Mouse (Mus musculus): Measurements from ENCODE around the gene Lamc1.

DNA sequence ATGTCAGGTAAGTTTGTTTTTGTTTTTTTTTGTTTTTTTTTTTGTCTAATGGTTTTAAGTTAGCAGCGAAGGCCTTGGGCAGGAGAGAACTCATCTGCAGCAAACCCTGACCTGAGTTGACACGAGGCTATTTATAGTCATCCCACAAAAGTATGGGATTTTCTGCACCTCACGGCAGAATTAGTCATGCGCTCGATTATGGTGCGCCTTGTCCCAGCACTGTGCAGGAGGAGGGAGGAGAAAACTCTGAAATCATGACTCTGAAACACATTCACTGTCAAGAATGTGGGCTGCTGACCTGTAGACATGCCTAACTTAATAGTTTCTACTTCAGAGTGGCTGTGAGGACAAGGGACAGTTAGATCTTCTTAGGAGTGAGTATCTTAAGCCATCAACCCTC, 40.4 kb downstream of the Lamc1 start:
- TF ChIP-seq CTCF (IDR thresholded peaks at IDR 0.05; ENCODE audit: borderline replicate concordance, control insufficient read depth, extremely low read depth, insufficient read depth, low read length, poor library complexity) (no peak), POLR2A (IDR thresholded peaks at IDR 0.05; ENCODE audit: control insufficient read depth, extremely low read depth, insufficient read depth, low read length, poor library complexity) (no peak)

Data from thymus, adult 2 months (tissue).